Mouse (Mus musculus) E14TG2a.4 (cell line): ENCODE results near the gene Tcf25.

Source experiments
- CTCF ChIP-seq: conservative IDR thresholded peaks from 2 replicates; pipeline ENCODE4 v1.5.1; 2014; ENCODE audit warnings: low read length
- NANOG ChIP-seq: IDR thresholded peaks from 2 replicates; pipeline ENCODE4 v1.6.1; 2014; ENCODE audit warnings: borderline replicate concordance, low read length, mixed read lengths
- POU5F1 ChIP-seq: IDR thresholded peaks from 2 replicates; pipeline ENCODE4 v1.6.1; 2014; ENCODE audit warnings: low read length, borderline replicate concordance

DNA sequence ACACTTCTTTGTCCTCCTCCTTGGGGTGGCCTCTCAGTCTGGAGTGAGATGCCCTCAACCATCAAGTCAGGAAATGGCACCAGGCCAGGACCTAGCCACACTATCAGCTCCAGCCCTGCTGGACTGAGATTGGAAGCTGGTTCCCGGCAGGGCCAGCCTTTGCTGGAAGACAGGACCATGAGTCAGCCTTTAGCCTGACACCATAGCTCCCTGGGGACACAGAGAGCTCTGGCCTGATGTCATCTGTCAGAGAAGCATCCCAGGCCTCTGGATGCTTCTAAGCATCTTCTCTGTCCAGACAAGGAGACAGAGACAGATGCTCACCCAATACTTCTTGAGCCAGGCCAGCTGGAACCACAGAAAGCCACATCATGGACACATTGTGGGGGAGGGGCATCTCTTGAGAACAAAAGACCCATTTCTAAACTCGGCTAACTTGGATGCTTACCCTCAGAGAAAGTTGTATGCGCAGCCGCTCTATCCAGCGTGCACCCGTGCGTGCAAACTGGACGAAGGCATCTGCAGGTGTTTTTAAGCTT lies 36.6 kb downstream of the Tcf25 start:
- TF ChIP-seq CTCF (no peak), NANOG (no peak), POU5F1 (no peak)
